Mouse (Mus musculus) cortical plate, adult 2 months (tissue): ENCODE results near the gene Mdga2.

Experiments
- CTCF ChIP-seq: fragments of 200-500 bp; IDR thresholded peaks from 2 replicates; pipeline ENCODE4 v1.5.1; 2011; ENCODE audit warnings: mild to moderate bottlenecking, control low read depth, low read length; ENCODE audit not compliant: insufficient read depth; ENCODE audit errors: extremely low read depth
- POLR2A ChIP-seq: fragments of 200-500 bp; IDR thresholded peaks from 2 replicates; pipeline ENCODE4 v1.6.1; 2011; ENCODE audit warnings: mild to moderate bottlenecking, low read length, control low read depth; ENCODE audit not compliant: insufficient read depth; ENCODE audit errors: extremely low read depth

- peak; percentile 70 for TF ChIP-seq POLR2A
- no peak for TF ChIP-seq CTCF
These were observed at the start of gene Mdga2 for GRCm38 (mm10) chr12:67222221-67223025.
